Mouse (Mus musculus): ENCODE data around the gene Abcb1b.

DNA sequence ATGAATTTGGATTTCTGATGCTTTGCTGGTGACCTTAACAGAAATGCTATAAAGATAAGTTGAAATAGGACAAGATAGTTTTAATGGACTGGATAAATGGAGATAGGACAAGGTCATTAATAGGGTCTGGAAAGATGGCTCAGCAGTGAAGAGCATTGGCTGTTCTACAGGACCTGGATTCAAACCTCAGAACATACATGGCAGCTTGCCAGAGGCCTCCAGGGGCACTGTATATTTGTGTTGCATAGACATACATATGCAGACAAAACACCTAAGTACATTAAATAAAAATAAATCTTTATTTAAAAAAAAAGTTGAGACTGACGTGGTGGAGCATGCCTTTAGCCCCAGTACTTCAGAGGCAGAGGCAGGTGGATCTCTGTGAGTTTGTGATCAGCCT, 103.1 kb downstream of the Abcb1b start:
- TF ChIP-seq CTCF (IDR thresholded peaks at IDR 0.05; ENCODE audit: extremely low read depth, insufficient read length, insufficient replicate concordance, low read depth, low read length) (no peak), POLR2A (IDR thresholded peaks at IDR 0.05; ENCODE audit: low read depth, low read length) (no peak)

Measured in small intestine, adult 2 months (tissue).